Mouse (Mus musculus): ENCODE results near the gene Catsperd.
"Not testable (repeated sequence)": the region's sequence is repeated elsewhere in the genome, so short reads cannot be mapped to it uniquely, and the experiment has no call there.

The Catsperd gene

GRCm38 (mm10) chr17:56612565-56612939 is 15.4 kb upstream of the Catsperd start:
- DNase-seq (ENCODE audit: low read depth, low spot score), result not testable (repeated sequence)

DNA sequence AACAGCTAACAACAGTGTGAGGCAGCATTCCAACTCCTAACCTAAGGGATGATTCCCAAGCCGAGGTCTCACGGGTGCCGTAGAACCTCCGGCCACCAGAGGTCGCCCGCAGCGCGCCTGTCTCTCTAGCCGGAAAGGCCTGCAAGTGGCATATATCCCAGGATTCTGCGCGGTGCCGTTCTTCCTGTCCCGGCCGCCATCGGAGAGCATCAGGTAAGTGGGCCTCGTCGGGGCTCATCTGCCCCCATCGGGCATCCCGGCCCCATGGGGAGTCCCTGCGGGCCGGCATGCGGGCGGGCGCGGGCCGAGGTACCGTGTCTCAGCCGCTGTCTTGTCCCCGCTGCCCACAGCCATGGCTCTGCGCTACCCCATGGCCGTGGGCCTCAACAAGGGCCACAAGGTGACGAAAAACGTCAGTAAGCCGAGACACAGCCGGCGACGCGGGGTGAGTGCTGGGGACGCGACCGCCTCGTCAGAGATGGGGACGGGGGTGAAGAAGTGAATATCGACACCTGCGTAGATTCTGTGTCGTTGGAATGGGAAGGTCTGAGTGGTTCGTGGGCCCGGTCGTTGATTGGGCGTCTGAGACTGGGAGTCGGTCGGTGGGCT is 14.6 kb upstream of the Catsperd start, which contains the start of gene Rpl36:
TSS of gene Rpl36 (plus strand) at position 181 of the 609 bp plus-strand sequence.
- peak; percentile 88 for DNase-seq (ENCODE audit: low read depth, low spot score)

GRCm38 (mm10) chr17:56613893-56614292 is 14.1 kb upstream of the Catsperd start:
- not testable (repeated sequence) for DNase-seq (ENCODE audit: low read depth, low spot score)

- DNase-seq (ENCODE audit: low read depth, low spot score), result no peak
Measured at GRCm38 (mm10) chr17:56614391-56615135, 13.4 kb upstream of the Catsperd start.

DNA sequence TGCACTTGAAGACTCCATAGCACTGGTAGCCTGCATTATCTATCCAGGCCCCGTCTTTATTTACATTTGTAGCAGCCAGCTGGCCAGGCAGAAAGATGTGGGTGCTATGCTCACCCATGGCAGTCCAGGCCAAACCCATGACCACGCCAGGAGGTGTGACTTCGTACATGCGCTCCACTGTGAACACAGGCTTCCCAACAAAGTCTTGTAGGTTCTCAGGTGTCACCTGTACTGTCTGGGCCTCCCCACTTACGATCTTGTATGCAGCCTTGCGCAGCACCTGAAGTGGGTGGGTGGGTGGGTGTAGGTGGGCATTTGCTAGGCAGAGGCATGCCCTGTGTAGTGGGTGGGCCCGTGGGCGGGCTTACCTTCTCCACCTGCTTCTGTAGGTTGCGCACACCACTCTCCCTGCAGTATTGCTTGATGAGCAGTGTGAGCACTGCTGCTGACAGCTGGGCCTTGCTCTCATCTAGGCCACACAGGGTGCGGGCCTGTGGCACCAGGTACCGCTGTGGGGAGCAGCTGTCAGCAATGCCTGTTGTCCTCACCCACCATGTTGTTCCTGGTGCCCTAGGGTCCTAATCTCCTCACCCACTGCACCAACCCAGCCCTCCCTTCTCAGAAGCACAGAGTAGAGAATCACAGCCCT is 12.7 kb upstream of the Catsperd start:
- DNase-seq (ENCODE audit: low read depth, low spot score), result no peak

GRCm38 (mm10) chr17:56615792-56616191 is 12.2 kb upstream of the Catsperd start:
- no peak for DNase-seq (ENCODE audit: low read depth, low spot score)

DNA sequence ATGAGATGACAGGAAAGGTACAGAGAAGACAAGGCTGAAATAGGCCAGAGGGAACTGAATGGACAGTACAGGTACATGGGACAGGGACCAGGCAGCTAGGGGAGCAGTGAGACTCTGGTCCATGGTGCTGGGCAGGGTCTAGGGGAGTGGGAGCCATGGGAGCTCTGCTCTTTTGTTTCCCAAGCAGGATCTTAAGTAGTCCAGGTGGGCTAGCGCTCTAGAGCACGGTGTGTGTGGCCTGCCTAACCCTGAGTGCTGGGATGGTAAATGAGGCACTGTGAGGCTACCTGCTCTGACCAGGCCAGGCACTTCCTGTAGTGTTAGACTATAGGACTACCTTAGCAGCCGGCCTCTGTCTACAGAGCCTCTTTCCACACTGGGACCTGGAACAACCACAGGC is 11.2 kb upstream of the Catsperd start:
- DNase-seq (ENCODE audit: low read depth, low spot score), result no peak

DNA sequence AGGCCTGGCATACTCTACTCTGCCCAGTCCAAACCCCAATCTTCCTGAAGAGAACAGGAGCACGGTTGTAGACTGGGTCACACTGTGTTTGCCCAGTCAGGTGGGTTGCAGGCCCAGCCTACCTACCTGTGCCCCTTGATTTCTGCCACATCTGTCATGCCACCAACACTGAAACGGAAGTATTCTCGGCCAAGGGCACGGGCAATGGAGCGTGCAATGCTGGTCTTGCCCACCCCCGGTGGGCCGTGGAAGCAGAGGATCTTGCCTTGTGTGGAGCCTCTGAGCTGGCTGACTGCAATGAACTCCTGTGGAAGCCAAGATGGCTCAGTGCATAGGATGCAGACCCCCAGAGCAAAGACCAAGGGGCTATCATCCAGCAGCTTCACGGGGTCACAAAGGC is 10.3 kb upstream of the Catsperd start:
- DNase-seq (ENCODE audit: low read depth, low spot score), result no peak

DNA sequence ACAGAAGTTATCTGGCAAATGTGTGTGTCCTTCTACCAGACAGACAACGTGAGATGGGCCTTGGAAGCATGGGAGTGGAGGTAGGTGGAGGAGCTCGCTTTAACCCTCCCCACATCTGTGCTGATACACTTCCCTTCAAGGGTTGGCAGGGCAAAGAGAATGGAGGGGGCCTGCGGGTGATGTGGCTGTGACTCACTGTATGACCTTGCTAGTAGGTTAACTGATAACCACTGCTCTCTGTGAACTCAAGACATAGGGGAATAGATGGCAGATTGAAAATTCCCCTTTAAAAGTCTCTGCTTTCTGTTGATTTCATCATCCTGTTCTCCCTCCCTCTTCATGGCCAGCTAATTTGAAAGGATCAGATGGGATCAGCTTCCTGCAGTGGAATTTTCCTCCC is 2.4 kb upstream of the Catsperd start:
- DNase-seq (ENCODE audit: low read depth, low spot score), result no peak

GRCm38 (mm10) chr17:56626260-56626659 is 1.7 kb upstream of the Catsperd start:
- DNase-seq (ENCODE audit: low read depth, low spot score), result no peak

DNA sequence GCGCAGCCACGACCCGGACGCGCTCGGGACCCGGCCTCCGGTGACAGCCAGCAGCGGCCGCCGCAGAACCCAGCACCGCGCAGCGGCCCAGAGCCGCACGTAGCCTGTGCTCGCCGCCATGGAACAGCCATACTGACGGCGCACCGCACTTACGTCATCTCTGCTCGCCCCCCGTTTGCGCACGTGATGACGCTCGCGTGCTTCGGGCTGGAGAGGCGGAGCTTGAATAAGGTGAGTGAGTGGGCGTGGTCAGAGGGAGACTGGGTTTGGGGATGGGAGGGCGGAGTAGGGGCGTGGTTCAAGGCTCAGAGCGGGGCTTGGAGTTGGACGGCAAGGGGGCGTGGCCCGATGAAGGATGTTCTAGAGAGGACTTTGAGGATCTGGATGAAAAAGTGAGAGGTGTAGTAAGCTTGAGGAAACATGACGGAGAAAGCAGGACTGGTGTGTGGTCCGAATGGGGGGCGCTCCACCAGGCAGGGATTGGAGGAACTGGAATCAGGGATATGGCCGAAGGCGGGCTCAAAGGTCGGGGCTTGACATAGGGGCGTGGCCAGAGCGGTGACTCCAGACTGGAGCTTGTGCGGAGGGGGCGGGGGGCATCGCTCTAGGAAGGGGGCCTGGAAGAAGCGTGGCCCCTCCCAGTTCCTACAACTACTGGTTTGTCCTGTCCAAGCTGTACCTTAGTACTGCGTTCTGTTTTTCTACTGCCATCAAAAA is 1.0 kb upstream of the Catsperd start, which contains the start of gene Lonp1:
TSS of gene Lonp1 (minus strand) at position 134 of the 717 bp plus-strand sequence.
- peak; percentile 96 for DNase-seq (ENCODE audit: low read depth, low spot score)

DNA sequence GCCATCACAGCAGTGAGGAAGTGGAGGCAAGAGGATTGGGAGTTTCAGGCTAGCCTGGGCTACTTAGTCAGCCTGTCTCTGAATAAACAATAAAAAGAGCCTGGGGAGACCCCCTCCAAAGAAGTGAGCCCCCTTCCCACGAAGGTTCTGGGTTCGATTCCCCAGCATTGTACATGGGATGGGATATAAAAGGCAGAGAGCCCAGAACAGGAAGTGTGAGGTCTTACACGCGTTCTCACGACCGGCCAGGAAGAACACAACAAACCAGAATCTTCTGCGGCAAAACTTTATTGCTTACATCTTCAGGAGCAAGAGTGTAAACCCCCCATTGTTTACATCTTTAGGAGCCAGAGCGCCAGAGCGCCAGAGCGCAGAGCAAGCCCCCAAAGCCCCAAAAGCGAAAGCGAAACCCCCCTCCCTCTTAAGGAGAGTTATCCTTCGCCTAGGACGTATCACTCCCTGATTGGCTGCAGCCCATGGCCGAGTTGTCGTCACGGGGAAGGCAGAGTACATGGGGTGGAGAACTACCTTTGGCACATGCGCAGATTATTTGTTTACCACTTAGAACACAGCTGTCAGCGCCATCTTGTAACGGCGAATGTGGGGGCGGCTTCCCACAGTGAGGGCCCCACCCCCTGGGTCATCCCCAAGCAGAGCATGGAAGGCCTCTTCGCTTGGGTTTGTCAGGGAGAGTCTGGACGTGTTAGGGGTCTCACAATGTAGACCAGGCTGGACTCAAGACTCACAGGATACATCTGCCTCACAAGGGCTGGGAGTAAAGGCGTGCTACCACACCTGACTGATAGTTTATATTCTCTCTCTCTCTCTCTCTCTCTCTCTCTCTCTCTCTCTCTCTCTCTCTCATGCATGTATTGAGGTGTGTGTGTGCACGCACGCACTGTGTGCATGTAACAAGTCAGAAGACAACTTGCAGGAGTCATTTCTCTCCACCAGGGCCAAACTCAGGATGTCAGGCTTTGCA is 2.1 kb downstream of the Catsperd start:
- DNase-seq (ENCODE audit: low read depth, low spot score), result not testable (repeated sequence)

DNA sequence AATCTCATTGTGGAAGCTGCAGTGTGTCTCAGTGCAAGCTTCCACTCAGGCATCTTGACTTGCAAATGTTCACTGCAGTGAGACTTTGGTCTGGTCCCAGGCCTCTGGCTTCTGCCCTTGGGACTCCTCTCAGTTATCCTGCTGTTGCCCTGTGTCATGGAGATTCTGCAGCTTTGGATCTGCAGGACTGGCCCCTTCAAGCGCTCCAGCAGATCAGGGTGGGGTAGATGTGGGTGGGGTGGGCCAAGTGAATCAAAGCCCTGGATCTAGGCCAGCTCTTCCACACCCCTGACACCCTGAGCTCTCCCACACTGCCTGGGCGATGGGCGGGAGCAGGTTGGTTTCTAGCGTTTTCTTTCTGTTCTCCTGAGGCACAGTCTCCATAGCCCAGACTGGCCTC is 3.9 kb downstream of the Catsperd start:
- no peak for DNase-seq (ENCODE audit: low read depth, low spot score)

DNA sequence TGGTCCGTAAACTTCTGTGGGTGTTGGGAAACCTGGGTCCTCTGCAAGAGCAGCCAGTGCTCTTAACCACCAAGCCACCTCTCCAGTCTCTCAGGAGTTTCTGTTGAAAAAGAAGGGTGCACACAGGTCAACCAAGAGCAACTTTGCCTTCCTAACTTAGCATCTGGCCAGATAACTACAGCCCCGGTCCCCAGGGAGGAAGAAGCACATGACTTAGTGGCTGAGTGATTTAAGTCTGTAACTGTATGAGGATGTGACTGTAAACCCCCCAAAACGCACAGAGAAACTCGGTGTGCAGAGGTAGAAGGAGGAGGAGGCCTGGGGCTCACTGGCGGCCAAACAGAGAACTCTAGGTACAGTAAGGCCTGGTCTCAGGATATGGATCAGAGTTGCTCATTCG is 6.1 kb downstream of the Catsperd start:
- no peak for DNase-seq (ENCODE audit: low read depth, low spot score)

DNA sequence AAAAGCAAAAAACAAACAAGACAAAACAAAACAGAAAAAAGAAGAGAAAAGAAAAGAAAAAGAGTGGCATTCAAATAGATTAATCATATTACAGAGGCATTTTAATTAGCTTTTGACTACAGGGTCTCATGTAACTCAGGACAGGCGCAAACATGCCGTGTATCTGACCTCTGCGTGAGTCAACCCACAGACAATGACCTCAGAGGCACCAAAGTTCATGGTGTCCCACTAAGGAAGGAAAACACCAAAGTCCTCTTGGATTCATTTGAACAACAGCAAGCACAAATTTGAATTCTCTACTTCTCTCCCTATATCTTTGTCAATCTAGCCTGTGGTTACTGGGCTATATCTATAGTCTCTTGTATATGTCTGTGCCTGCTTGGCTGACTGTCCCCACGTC is 15.3 kb downstream of the Catsperd start:
- no peak for DNase-seq (ENCODE audit: low read depth, low spot score)

- DNase-seq (ENCODE audit: low read depth, low spot score), result no peak
Measured at GRCm38 (mm10) chr17:56647546-56647945, 19.6 kb downstream of the Catsperd start.

- DNase-seq (ENCODE audit: low read depth, low spot score), result no peak
Measured at GRCm38 (mm10) chr17:56651801-56652200, 23.9 kb downstream of the Catsperd start.

- no peak for DNase-seq (ENCODE audit: low read depth, low spot score)
Measured at GRCm38 (mm10) chr17:56654771-56655170, 26.8 kb downstream of the Catsperd start.

GRCm38 (mm10) chr17:56655311-56655710 is 27.4 kb downstream of the Catsperd start:
- no peak for DNase-seq (ENCODE audit: low read depth, low spot score)

- DNase-seq (ENCODE audit: low read depth, low spot score), result no peak
Measured at GRCm38 (mm10) chr17:56656171-56656570, 28.2 kb downstream of the Catsperd start.

- no peak for DNase-seq (ENCODE audit: low read depth, low spot score)
Measured at GRCm38 (mm10) chr17:56663659-56664058, 35.7 kb downstream of the Catsperd start.
